Mouse (Mus musculus) neural tube, embryonic 14.5 days (tissue): ENCODE measurements at regions not wholly inside any gene's neighbourhood (a gene's known extent, or its start where the extent isn't known, plus 50 kb on each side); places are given as distances from the start of the nearest gene placed in this dataset.
A peak's percentile ranks its signal among the peaks of the same experiment; 100 is the strongest.

Experiments used
- ATAC-seq: fragments of 200-750 bp; cut with Nextera tagmentation; 2 replicates; pipeline ENCODE4 v1.8.0; 2017; ENCODE audit warnings: low read depth, mild to moderate bottlenecking, moderate TSS enrichment, moderate library complexity
- H3K27ac ChIP-seq: fragments of 300-500 bp; sonication (generic); 2 replicates; pipeline ENCODE4 v1.5.1; 2014; ENCODE audit warnings: low read depth, mild to moderate bottlenecking, control low read depth, low read length, moderate library complexity, mixed read lengths
- H3K27me3 ChIP-seq: fragments of 300-500 bp; sonication (generic); 2 replicates; pipeline ENCODE4 v1.6.1; 2014; ENCODE audit warnings: low read length; ENCODE audit not compliant: control insufficient read depth, insufficient read depth
- H3K36me3 ChIP-seq: fragments of 300-500 bp; sonication (generic); 2 replicates; pipeline ENCODE4 v1.6.1; 2014; ENCODE audit warnings: low read length, mixed read lengths; ENCODE audit not compliant: control insufficient read depth, insufficient read depth
- H3K4me1 ChIP-seq: fragments of 300-500 bp; sonication (generic); 2 replicates; pipeline ENCODE4 v1.6.1; 2014; ENCODE audit warnings: low read length; ENCODE audit not compliant: control insufficient read depth, insufficient read depth
- H3K4me2 ChIP-seq: fragments of 300-500 bp; sonication (generic); 2 replicates; pipeline ENCODE4 v1.6.1; 2014; ENCODE audit warnings: mild to moderate bottlenecking, low read depth, low read length, control low read depth
- H3K4me3 ChIP-seq: fragments of 300-500 bp; sonication (generic); 2 replicates; pipeline ENCODE4 v1.5.1; 2014; ENCODE audit warnings: low read depth, low read length, control low read depth, mixed read lengths
- H3K9ac ChIP-seq: fragments of 300-500 bp; sonication (generic); replicated peaks from 2 replicates; pipeline ENCODE4 v1.6.1; 2014; ENCODE audit warnings: low read depth, mild to moderate bottlenecking, control low read depth, low read length, mixed read lengths
- H3K9me3 ChIP-seq: fragments of 300-500 bp; sonication (generic); 2 replicates; pipeline ENCODE4 v1.6.1; 2016; ENCODE audit warnings: low read length; ENCODE audit not compliant: control insufficient read depth
- WGBS: fragments of 180-500 bp; shearing (Covaris S2); extraction: QIAGEN DNeasy Blood & Tissue Kit; methylation state at CpG from one replicate; pipeline ENCODE4 v1.1.7; 2014; 5-methylcytosine and 5-hydroxymethylcytosine counted together

DNA sequence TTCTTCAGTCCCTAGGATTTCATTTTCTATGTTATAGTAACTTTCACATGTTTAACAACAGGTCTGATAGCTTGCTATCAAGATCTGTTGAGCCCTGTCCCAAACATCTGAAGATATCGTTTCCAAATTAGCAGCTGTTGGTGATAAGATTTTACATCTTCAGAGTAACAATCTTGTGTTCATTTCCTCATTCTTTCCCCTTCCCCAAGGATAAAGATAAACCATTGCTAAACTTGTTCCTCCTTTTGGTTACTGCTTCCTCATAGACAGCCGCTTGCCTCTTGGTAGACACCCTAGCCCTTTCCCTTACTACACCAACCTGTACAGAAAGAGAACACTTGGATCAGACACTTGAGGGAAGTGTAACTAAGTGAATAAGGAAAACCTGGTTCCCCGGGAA is 58.6 kb downstream of the Kcnrg start:
- Histone ChIP-seq H3K27me3 (no peaks in the 10 kb centered on the region), H3K27ac (no peak overlapping the region), H3K4me1 (no peaks in the 10 kb centered on the region), H3K9ac (no peak overlapping the region), H3K36me3 (no peaks in the 10 kb centered on the region), H3K9me3 (no peaks in the 10 kb centered on the region), H3K4me3 (no peak overlapping the region), H3K4me2 (no peak overlapping the region)
- ATAC-seq, result no peak
- 88% methylated on average over 3 of the region's 3 CpGs for WGBS

DNA sequence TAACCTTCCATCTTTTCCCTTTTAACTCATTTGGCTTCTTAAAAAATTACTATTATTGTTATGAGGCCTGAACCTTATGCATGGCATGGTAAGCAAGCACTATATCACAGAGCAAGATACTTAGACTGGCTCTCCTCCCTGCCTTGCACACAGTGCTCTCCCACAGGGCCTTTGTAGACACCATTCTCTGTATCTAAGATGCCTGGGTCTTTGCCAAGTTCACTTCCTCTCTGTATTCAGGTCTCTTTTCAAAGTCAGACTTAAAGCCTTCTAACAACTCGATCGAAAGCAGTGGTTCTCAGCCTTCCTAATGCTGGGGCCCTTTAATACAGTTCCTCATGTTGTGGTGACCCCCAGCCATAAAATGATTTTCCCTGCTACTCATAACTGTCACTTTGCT is 65.9 kb downstream of the Kcnrg start:
- no peak for ATAC-seq
- no peaks in the 10 kb centered on the region for H3K36me3 ChIP-seq
- H3K9me3 ChIP-seq, result no peaks in the 10 kb centered on the region
- no peak overlapping the region for H3K4me3 ChIP-seq
- no peak overlapping the region for H3K4me2 ChIP-seq
- no peak overlapping the region for H3K9ac ChIP-seq
- 40% methylated on average over 2 of the region's 2 CpGs for WGBS
- H3K4me1 ChIP-seq, result no peaks in the 10 kb centered on the region
- H3K27me3 ChIP-seq, result no peaks in the 10 kb centered on the region
- no peak overlapping the region for H3K27ac ChIP-seq

DNA sequence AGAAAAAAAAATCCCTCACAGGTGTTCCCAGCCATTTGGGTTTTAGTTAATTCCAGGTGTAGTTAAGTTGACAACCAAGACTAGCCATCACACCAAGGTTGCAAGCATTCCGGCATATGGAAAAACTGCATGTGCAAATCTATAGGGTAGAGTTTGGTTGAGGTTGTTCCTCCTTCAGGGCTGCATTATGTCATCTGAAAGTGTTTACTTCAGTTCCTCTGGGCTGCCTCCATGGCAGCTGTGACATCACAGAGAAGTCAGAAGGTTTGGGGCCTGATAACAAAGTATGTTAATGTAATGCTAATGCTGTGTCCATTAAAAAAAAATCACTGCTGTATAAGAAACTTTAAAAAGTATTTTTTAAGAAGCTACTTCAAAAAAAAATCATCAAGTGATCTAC is 70.8 kb downstream of the Kcnrg start:
- no peak overlapping the region for H3K27ac ChIP-seq
- WGBS, result 89% methylated on average over 1 of the region's 1 CpGs
- H3K9me3 ChIP-seq, result no peaks in the 10 kb centered on the region
- H3K4me1 ChIP-seq, result peaks cover 5% of the 10 kb centered on the region; the same call in 1 of the 2 replicates
- no peaks in the 10 kb centered on the region for H3K36me3 ChIP-seq
- no peak overlapping the region for H3K4me3 ChIP-seq
- no peak overlapping the region for H3K4me2 ChIP-seq
- H3K27me3 ChIP-seq, result peaks cover 7% of the 10 kb centered on the region; the same call in 1 of the 2 replicates
- ATAC-seq, result no peak
- no peak overlapping the region for H3K9ac ChIP-seq

DNA sequence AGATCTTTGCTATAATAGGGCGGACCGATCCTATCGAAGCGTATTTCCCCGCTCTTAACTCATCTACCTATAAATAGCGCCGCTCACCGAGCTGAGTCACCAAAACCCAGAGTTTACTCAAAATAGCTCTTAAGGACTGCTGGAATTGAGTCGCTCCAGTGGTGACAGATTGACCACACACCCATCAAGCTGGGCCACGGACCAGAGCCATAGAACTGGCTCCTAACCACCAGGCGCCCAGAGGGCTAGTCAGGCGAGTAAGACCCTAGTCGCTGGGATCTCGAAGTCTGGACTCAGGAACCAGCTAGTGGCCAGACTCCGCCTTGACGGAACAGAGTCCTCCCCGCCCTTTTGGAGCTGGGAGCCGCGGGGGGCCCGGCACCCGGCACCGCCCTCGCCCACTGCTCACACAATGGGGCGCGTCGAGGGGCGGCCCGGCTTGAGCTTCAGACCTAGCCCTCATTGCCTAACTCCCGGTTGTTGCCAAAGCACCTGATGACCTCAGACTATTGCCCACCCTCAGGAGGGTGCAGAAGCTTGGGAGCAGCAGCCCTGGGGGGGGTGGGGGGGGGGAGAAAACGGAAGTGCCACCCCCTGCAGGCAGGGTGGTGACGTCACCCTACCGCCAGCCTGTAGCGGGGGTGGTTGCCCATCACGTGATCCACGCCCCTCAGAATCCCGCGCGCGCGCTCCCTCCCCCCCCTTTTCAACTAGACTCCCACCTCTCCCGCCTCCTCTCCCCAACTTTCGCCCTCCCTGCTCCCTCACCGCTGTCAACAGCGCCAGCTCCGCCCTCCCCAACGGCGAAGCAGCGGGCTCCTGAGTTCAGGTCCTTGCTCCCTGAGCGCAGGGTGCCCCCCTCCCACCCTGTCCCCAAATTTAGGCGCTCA is 73.8 kb downstream of the Kcnrg start:
- H3K9me3 ChIP-seq, result no peaks in the 10 kb centered on the region
- peak overlapping the region; percentile 81 for H3K9ac ChIP-seq
- peak; percentile 75 for ATAC-seq
- H3K4me1 ChIP-seq, result peaks cover 5% of the 10 kb centered on the region; the same call in 1 of the 2 replicates
- H3K27me3 ChIP-seq, result peaks cover 14% of the 10 kb centered on the region
- no peaks in the 10 kb centered on the region for H3K36me3 ChIP-seq
- H3K4me3 ChIP-seq, result peak overlapping the region; percentile 82
- WGBS, result under 1% methylated on average over 50 of the region's 50 CpGs
- peak overlapping the region; percentile 90 for H3K4me2 ChIP-seq
- H3K27ac ChIP-seq, result peak overlapping the region; percentile 88

DNA sequence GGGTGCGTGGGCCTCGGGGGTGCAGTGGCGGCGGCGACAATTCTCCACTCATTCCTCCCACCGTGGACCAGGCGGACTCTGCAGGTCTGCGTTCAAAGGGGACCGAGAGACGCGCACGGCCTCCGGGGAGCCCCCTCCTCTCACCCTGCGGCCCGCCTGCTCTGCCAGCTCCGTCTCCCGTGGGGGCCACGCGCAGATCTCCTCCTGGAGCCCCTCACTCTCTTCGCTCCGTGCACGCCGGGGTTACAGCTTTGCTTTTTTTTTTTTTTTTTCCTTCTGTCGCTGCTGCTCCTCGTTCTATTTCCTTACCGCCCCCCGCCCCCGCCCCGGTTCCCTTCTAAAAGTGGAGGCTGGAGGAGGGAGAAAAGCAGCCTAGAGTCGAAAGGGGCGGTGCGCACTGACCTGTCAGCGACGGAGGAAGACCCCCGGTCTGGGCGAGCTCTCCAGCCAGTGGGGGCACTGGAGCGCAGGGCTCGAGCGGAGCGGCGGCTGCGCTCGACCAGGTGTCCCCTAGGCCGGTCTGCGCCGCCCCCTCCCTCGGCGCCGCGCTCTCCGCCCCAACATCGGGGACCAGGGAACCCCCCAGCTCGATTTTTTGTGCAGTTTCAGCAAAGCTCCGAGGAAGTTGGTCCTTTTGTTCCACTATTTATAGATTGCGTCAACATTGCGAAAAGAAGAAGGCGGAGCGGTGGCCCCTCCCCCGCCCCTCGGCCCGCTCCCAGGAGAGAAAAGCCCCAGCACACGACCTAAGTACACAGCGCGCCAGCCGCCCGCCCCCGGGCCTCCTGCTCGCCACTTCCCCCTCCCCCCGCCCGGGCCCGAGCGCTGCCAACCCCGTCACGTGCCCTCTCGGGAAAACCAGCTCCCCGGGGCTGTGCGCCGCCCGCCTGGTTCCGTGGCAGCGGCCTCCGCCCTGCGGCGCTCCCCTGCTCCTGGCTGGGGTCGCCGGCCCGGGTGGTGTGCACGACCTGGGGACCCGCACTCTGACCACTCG is 74.7 kb downstream of the Kcnrg start:
- Histone ChIP-seq H3K9me3 (no peaks in the 10 kb centered on the region), H3K27ac (peak overlapping the region; percentile 88), H3K4me2 (peak overlapping the region; percentile 90), H3K4me1 (peaks cover 5% of the 10 kb centered on the region; the same call in 1 of the 2 replicates), H3K36me3 (no peaks in the 10 kb centered on the region), H3K9ac (peak overlapping the region; percentile 81), H3K27me3 (peaks cover 16% of the 10 kb centered on the region), H3K4me3 (peak overlapping the region; percentile 82)
- peak; percentile 78 for ATAC-seq
- under 1% methylated on average over 80 of the region's 90 CpGs for WGBS

DNA sequence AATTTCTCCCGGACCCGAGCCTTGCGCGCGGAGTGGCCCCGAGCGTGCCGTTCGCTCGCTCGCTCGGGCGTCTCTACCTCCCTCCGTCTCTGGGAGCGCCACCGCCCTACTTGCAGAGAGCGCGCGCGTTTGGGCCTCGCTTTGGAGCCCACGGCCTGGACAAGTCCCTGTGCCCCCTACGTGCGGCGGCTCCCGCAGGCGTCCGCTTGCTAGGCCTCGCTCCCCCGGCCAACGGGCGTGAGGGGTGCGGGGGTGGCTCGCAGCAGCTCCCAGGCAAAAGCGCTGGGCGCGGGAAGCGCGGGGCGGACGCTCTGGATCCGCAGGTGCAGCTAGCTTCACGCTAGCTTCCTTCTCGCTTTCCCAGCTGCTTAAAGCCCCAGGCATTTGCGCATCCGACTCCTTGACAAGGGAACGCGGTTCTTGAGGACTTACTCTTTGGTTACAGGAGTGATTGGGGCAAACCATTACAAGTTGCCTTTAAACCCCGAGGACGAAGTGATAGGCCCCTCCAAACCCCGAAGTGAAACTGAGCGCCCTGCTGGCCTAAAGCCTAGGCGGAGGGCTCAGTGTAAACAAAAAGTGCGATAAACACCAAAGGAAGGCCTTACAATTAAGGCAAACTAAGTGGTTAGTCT is 75.6 kb downstream of the Kcnrg start:
- Histone ChIP-seq H3K27me3 (peaks cover 17% of the 10 kb centered on the region), H3K4me3 (peak overlapping the region; percentile 82), H3K27ac (peak overlapping the region; percentile 88), H3K36me3 (no peaks in the 10 kb centered on the region), H3K9me3 (no peaks in the 10 kb centered on the region), H3K9ac (peak overlapping the region; percentile 81), H3K4me2 (peak overlapping the region; percentile 90), H3K4me1 (peaks cover 5% of the 10 kb centered on the region; the same call in 1 of the 2 replicates)
- 1% methylated on average over 48 of the region's 54 CpGs for WGBS
- ATAC-seq, result peak; percentile 56

DNA sequence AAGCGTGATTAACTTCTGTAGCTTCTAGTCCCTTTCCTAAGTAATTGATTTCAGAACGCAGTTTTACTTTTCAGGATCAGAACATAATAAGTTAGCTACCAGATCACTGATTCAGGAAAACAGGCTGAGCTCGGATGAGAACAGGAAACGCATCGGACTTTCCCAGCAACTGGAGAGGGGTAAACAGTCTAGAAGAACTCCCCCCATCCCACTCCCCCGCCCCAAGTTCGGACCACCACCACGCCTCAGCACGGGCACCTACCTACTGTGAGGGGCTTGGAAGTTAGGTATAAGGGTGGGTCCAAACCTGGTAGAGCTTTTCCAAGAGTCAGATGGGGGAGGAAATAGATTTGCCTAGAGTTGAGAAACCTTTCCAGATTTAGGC is 76.1 kb downstream of the Kcnrg start:
- H3K27ac ChIP-seq, result no peak overlapping the region
- H3K4me3 ChIP-seq, result peak overlapping the region; percentile 82; the same call in 1 of the 2 replicates
- ATAC-seq, result no peak
- peak overlapping the region; percentile 81; the same call in 1 of the 2 replicates for H3K9ac ChIP-seq
- 9% methylated on average over 9 of the region's 9 CpGs for WGBS
- no peaks in the 10 kb centered on the region for H3K9me3 ChIP-seq
- H3K36me3 ChIP-seq, result no peaks in the 10 kb centered on the region
- H3K4me1 ChIP-seq, result peaks cover 5% of the 10 kb centered on the region; the same call in 1 of the 2 replicates
- peaks cover 17% of the 10 kb centered on the region for H3K27me3 ChIP-seq
- H3K4me2 ChIP-seq, result peak overlapping the region; percentile 90; the same call in 1 of the 2 replicates

DNA sequence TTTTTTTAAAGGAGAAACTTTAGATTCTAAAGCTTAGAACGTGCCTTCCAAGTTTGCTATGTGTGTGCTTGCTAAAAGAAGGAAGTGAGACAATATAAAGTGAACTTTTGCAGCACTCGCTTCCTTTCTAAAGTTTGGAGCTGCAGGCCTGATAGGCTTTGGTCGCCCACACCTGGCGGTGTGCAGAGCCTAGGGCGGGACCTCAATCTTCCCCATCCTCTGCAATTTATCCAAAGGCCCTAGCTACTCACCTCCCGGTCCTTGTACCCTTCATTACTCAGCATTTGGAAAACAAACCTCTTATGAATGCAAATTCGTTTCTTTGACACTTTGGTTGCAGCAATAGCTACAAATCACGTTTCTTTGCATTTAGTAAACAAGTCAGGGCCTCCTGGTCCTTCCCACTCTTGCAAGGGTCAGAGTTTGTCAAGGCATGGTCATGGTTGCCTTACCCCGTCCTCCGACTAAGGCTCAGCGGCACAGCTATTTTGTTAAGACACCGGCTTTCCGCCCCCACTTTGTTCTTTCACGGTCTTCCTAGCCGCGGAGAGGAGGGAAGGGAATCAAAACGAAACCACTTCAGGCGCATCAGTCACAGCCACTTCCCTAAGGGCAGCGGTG is 76.6 kb downstream of the Kcnrg start:
- H3K9ac ChIP-seq, result no peak overlapping the region
- H3K4me3 ChIP-seq, result no peak overlapping the region
- H3K27me3 ChIP-seq, result peaks cover 17% of the 10 kb centered on the region
- H3K27ac ChIP-seq, result no peak overlapping the region
- ATAC-seq, result no peak
- H3K4me1 ChIP-seq, result peaks cover 5% of the 10 kb centered on the region; the same call in 1 of the 2 replicates
- H3K9me3 ChIP-seq, result no peaks in the 10 kb centered on the region
- H3K4me2 ChIP-seq, result no peak overlapping the region; the same call in 1 of the 2 replicates
- 9% methylated on average over 19 of the region's 19 CpGs for WGBS
- H3K36me3 ChIP-seq, result no peaks in the 10 kb centered on the region
